Mouse (Mus musculus) megakaryocyte, embryonic 14.5 days (primary cell): ENCODE results near the gene Slc35e1.

Experiments
- FLI1 ChIP-seq: IDR thresholded peaks from 2 replicates; pipeline ENCODE4 v1.6.1; 2012; ENCODE audit warnings: low read length, inconsistent platforms, mixed read lengths
- GATA1 ChIP-seq: IDR thresholded peaks from 3 replicates; pipeline ENCODE4 v1.6.1; 2012; ENCODE audit warnings: mixed read lengths, low read length, inconsistent platforms, borderline replicate concordance

- TF ChIP-seq GATA1 (no peak), FLI1 (no peak)
Observed at GRCm38 (mm10) chr8:72458457-72458856, 34.0 kb downstream of the Slc35e1 start.
